Mouse (Mus musculus) retina, embryonic 14.5 days (tissue): ENCODE measurements around the gene Kif26a.

Experiments
- DNase-seq: peaks from one replicate; pipeline ENCODE4 v3.0.0-alpha.2; 2015; ENCODE audit warnings: low spot score

Kif26a gene

GRCm38 (mm10) chr12:112164840-112165219 is 18.8 kb downstream of the Kif26a start:
- DNase-seq, result no peak

- no peak for DNase-seq
Measured at GRCm38 (mm10) chr12:112169240-112169639, 23.2 kb downstream of the Kif26a start.

- no peak for DNase-seq
Measured at GRCm38 (mm10) chr12:112170671-112171574, 24.9 kb downstream of the Kif26a start.

GRCm38 (mm10) chr12:112171657-112172056 is 25.6 kb downstream of the Kif26a start:
- DNase-seq, result peak; percentile 65

DNA sequence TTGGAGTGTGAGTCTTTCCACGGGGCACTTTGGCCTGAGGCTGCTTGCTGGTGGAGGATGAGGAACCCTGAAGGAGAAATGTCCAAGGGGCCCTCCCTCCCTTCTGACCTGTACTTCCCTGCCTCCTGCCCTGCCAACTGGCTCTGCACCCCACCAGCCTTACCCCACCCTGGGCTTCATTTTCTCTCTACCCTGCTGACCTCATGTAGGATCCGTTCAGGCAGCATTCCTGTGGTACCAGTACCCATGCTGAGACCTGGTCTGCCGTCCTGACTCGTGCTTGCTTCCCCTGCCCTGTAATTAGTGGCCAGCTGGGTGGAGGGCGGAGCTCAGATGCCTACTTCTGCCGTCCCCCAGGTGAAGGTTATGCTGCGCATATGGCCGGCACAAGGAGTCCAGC is 26.2 kb downstream of the Kif26a start:
- DNase-seq, result no peak

- DNase-seq, result no peak
Measured at GRCm38 (mm10) chr12:112177679-112178078, 31.7 kb downstream of the Kif26a start.

- DNase-seq, result no peak
Measured at GRCm38 (mm10) chr12:112179687-112180086, 33.7 kb downstream of the Kif26a start.

- peak; percentile 52 for DNase-seq
Measured at GRCm38 (mm10) chr12:112181921-112182608, 36.1 kb downstream of the Kif26a start.

DNA sequence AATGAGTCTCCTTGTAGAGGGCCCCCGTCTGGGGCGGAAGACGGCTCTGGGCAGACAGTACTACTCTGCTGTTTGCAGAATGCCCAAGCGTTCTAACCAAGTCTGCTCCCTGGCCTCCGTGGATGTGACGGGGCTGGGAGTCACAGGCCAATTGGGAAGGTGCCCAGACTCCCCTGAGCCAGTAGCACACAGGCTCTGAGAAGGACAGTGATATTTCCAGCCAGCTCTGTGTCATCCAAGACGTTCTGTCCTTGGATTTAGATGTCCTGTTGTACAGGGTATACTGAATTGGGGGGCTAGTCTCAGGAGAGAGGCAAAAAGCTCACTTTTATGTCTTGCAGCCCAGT is 36.6 kb downstream of the Kif26a start:
- DNase-seq, result no peak

GRCm38 (mm10) chr12:112183675-112184074 is 37.7 kb downstream of the Kif26a start:
- DNase-seq, result no peak

DNA sequence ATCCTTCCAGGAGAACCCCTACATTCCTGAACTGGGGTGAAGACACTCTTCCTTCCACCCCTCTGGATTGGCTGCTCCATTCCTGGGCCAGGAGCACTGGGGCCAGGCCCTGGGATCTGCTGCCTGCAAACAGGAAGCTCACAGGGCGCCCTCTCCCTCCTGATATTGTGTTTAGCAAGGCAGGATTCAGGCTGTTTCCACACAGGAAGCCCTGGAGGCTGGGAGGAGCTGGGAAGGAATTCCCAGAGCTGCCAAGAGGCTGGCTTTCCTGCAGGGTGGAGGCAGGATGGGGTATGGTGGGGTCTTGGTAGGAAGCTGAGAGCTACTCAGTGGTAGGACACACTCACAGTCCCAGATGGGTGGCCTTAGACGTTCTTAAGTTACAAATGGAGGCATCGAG is 38.4 kb downstream of the Kif26a start:
- no peak for DNase-seq

DNA sequence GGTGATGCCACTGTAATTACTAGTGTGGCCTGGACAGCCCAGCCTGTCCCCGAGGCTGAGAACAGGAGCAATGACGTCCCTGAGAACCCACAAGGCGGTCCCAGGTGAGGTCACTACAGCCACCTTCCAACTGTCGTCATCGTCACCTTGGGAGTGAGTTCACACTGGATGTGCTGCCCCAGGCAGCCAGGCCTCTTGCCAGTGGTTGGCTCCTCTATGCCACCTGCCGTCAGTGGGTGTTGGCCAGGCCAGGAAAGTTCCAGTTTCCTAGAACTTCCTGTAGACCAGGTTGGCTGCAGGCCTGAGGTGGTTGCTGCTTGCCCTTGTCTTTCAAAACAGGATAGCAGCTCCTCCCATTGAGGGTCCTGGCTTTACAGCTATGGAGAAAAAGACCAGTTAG is 40.9 kb downstream of the Kif26a start:
- no peak for DNase-seq

- DNase-seq, result no peak
Measured at GRCm38 (mm10) chr12:112191753-112192152, 45.7 kb downstream of the Kif26a start.

GRCm38 (mm10) chr12:112195019-112195418 is 49.0 kb downstream of the Kif26a start:
- no peak for DNase-seq

DNA sequence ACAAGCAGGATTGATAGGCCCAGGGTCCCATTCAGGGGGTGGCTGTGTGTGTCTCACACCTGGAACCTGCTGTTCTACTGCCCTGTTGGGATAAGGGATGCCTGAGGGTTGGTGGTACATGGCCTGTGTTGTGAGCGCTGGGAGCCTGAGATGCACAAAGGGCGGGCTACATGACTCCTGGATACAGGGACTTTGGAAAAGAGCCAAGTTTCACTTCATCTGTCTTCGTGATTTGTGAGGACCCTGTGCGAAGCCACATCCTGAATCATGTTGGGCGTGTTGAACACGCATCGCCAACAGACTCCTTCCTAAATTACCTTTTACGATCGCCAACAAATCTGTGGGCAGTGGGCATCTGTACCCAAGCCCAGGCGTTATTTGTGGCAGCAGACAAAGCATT is 50.6 kb downstream of the Kif26a start:
- DNase-seq, result no peak

DNA sequence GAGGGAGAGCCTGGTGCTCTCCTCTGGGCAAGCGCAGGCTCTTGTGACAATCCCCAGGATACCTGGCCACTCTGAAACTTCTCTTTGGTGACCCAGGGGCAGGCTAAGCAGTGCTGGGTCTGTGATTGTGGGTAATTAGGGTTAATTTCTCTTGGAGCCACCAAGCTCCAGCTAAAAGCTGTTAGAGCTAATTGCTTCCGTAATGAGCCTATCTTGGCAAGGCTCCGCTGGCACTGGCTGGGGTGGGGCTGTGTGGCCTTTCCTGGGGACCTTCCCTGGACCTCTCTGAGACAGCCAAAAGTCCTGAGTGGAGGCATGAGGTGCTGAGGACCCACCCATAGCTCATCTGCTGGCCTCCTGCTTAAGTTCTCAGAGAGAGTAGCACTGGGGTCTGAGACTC is 53.4 kb downstream of the Kif26a start:
- DNase-seq, result no peak

GRCm38 (mm10) chr12:112200045-112200444 is 54.0 kb downstream of the Kif26a start:
- DNase-seq, result no peak

- no peak for DNase-seq
Measured at GRCm38 (mm10) chr12:112207163-112207562, 61.2 kb downstream of the Kif26a start.

GRCm38 (mm10) chr12:112207734-112208133 is 61.7 kb downstream of the Kif26a start:
- no peak for DNase-seq

GRCm38 (mm10) chr12:112210622-112211021 is 64.6 kb downstream of the Kif26a start:
- DNase-seq, result no peak

DNA sequence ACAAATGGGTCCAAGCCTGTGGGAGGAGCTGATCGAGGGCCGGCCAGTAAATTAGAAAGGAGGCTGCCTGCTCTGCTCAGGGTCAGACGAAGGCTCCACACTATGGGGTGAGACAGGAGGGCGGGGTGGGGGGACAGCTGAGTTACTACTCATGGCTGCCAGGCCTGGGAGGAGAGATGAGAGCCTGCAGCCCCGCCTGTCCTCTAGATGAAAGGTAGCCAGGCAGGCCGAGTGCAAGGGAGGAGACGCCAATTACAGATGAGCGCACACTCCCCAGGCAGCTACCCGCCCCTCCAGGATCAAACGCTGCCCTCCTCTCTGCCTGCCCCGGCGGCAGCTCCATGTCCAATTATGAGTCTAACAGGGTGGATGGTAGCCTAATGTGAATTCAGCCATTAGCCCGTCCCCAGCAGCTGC is 68.4 kb downstream of the Kif26a start:
- DNase-seq, result peak; percentile 77

DNA sequence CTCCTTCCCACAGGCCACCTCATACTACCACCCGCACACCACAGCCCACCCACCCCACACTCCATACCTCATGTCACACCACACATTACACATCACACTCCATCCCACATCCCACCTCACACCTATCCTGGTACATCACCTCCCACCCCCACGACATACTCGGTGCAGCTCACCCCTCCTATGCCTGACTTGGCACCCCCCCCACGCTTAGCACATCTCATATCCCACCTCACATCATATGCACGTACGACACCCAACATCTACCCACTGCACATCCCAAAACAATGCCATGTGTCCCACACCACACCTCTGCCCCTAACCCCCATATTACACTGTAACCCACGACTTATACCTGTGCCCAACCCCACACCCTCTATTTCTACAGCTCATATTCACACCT is 69.5 kb downstream of the Kif26a start:
- DNase-seq, result no peak

DNA sequence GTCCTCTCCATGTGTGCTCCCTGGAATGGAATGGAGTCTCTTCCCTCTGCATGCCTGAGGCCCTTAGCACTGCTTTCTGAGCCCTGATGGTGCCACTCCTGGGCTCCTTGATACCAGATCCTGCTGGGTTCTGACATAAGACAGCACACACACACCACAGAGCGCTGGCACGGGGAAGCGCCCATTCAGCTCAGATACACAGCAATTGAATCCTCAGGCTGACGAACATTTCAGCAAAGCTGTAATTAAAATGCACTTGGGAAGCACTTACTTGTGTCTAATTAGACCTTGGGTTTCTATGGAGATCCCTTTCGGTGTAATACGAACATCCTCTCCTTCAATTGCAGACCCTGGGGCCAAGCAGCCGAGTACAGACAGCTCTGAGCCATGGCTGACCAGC is 71.0 kb downstream of the Kif26a start:
- DNase-seq, result no peak

DNA sequence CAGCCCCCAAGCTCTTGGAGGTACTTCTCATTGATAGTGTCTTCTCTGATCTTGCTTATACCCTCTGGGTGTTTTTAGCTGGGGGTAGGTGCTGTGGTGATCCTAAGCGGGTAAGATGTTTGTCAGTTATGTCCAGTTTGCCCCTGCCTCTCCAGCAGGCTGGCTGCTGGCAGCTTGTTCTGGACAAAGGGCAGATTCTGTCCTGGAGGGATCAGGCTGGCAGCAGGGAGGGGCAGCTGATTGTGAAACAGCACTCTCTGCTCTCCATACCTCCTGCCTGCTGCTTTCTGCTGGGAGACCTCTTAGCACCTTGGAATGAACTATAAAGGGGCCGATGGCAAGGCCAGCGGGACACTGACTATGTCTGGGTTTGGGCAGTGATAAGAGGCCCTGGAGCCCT is 71.7 kb downstream of the Kif26a start:
- DNase-seq, result no peak
